Mouse (Mus musculus) cerebellum, adult 11 months (tissue): ENCODE measurements around the gene Kiss1.
"Not testable (repeated sequence)": the region's sequence is repeated elsewhere in the genome, so short reads cannot be mapped to it uniquely, and the experiment has no call there.

Source experiments
- DNase-seq: peaks from one replicate; pipeline ENCODE4 v3.0.0; 2022

Kiss1 gene

DNA sequence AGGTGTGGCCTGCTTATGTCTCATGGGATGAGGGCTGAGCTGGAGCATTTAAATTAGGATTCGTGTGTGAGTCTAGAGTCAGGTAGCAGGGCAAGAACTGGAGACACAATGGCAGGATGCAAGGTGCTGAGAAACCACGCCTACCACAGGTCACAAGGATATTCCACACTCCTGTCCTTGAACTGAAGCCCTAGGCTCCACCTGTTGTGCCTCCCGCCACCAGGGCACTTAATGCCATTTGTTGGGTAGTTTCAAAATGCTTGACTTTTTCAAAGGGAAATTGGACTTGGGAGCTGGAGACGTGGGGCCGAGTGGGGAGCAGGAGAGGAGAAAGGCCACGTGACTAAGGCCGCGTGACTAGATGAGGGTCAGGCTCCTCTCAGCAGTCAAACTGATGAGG lies 4.3 kb downstream of the Kiss1 start:
- no peak for DNase-seq

DNA sequence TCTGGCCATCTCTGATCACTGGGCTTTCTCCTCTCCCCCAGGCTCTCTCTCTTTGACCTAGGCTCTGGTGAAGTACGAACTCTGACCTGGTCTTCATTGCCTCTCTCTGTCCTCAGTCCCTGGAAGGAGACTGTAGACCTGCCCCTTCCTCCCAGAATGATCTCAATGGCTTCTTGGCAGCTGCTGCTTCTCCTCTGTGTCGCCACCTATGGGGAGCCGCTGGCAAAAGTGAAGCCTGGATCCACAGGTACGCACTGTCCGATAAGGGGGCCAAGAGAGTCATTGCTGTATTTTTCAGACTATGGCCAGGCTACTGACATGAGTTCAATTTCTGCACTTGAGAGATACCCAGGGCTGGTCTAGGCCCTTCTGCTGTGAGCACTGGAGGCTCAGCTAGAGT lies 5.4 kb downstream of the Kiss1 start:
- DNase-seq, result no peak

DNA sequence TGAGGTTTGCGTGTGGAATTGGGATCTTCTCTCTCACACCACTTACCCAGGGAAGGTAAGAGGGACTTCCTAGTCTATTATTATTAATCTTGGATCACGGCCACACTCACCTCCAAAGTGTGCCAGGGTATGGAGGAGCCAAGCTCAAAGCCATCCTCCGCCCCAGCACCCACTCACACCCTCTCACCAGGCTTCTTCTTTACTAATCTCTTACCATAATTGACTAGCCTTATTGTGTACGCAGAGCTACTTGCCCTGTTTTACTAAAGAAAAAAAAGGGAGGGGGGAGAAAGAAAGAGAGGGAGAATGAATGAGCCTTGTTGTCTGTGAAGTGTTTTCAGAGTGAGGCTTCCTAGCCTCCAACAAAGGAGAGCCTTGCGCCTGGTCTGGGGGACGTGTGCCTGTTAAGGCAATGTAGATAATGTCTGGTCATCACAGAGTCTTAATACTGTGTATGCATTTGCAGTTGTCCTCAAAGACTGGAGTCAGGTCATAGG lies 6.7 kb downstream of the Kiss1 start:
- no peak for DNase-seq

DNA sequence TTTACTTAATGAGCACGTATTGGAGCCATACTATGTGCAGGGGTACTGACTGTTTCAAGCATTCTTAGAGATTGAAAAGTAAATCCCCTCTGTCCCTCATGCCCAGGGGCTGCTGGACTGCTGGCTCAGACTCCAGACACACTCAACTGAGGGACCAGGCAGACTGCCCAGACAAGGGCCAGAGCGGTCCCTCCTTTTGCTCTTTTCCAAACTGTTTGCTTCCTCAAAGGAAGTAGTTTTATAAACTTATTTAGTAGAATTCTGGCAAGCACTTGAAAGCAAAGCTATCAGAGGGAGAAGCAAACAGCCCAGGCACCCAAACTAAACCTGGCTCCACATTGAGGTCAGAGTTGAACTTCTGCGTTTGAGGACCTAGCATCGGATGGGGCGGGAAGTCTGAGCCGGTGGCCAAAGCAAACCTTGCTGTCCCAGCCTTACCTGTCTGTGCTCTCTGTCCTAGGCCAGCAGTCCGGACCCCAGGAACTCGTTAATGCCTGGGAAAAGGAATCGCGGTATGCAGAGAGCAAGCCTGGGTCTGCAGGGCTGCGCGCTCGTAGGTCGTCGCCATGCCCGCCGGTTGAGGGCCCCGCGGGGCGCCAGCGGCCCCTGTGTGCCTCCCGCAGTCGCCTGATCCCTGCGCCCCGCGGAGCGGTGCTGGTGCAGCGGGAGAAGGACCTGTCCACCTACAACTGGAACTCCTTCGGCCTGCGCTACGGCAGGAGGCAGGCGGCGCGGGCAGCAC lies 7.4 kb downstream of the Kiss1 start:
- no peak for DNase-seq

DNA sequence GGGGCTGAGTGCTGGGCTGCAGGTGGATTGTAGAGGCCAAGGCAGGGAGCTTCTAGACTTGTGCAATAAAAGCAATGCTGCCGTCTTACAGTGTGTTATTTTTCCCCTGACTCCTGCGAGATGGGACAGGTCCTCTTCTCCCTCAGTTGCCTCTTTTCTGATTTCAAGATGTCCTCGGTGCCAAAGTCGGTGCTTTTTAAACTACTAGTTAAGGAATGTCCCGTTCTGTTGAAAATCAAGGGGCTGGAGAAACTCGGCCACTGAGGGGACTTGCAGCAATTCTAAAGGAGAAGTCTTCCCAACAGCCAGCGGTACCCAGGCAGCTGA lies 7.9 kb downstream of the Kiss1 start:
- DNase-seq, result no peak

DNA sequence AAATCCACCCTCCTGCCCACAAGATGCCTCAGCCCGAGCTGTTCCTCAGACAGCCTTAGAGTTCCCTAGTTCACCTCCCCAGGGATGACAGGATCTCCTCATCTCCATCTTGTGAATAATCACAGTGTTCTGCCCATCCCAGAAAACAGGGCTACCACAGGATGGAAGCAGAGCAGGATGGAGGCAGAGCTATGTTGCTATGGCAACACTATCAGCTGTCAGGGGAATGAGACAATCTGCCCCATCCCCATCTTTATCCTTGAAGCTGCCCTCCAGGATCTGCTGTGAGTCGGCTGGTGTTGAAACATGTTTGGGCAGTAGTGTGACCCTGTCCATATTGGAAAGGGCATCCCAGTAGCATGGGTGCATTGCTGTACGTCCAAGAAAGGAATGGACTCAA lies 9.5 kb downstream of the Kiss1 start:
- no peak for DNase-seq

DNA sequence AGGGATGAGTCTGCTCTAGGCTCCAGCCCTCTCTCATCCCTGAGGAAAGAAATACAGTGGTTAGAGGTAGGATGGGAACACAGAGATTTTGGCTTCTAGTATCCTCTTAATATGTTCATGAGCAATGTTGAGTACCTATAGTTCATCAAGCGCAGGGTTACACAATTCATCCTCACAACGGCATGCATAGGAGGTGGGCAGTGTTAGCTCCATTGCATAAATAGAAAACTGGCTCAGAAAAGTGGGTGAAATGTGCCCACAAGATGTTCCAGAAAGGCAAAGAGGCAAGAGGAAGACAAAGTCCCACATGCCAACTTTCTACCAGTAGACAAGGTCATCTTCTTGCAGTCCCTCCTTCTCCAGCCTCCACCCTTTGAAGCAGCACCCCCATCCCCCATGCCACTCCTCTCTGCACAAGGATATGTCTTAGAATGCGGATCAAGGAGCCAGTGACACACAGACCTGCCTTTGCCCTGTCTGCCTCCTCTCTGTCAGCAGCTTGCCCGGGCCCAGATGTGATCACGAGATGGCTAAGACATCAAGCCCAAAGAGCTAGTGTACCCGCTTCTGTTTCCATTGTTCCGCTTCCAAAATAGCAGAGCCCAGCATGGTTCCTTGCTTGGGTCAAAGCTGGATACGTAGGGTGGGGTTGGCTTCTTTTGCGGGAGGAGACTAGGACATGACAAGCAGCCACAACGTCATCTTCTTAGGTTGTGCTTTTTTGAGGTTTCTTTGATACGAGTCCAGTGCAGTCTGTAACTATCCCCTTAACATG lies 11.2 kb downstream of the Kiss1 start:
- DNase-seq, result no peak

DNA sequence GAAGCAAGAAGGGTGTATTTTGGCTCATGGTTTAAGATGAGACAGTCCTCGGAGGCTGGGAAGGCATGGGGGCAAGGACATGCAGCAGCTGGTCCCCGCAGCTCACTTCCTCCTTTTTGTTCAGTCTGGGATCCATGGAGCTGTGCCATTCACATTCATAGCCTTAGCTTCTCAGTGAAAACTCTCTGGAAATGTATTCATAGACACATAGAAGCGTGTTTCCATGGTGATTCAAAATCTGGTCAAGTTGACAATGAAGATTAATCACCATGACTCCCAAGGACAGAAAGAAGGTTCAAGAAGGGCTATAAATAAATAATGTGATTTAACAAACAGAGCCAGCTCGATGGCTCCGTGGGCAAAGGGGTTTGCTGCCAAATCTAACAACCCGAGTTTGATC lies 12.3 kb downstream of the Kiss1 start:
- DNase-seq, result no peak

DNA sequence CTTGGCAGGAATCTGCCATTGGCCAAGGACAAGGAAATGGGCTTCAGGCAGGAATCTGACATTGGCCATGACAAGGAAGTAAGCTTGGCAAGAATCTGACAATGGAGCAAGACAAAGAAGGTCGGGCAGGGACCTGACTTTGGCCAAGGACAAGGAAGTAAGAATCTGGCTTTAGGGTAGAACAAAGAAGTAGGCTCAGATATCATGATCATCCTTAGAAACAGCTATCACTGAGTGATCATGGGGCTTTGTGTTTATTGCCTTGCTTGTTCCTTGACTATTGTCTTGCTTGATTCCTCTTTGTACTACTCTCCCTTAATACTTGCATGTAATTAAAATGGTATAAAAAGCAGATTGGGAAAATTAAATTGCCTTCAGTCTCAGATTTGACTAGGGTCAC lies 18.7 kb downstream of the Kiss1 start:
- DNase-seq, result not testable (repeated sequence)

DNA sequence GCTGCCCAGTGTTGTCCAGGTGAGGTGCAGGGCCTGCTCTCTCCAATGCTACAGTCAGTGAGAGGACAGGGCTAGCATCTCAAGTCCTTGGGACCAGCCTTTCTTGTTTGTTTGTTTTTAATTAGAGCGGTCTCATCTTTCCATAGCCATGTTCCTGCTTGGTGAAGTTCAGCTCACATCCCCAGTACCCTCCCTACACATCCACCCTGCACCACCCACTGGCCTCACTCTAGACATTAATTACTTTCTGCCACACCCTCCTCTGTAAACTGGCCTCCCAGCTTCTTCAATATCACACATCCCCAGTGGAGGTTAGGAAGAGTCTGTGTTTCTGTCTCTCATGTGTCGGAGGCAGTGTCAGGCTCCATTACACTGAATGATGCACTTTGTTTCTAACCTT lies 22.7 kb downstream of the Kiss1 start:
- DNase-seq, result no peak

DNA sequence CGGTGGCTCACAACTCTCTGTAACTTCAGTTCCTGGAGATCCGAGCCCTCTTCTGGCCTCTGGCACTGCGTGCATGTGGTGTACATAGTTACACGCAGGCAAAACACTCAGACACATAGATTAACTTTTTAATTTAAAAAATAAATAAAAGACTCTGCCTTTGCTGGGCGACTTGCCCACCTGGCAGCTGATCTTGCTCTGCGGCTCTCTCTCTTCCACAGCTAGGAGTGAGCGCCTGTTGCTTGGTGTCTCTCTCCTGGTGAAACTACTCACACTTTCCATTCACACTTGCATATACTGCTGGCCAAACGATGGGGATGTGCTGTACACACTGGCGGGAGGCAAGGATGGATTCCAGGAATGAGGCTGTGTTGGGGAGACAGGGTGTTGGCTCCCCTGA lies 24.9 kb downstream of the Kiss1 start:
- DNase-seq, result no peak

DNA sequence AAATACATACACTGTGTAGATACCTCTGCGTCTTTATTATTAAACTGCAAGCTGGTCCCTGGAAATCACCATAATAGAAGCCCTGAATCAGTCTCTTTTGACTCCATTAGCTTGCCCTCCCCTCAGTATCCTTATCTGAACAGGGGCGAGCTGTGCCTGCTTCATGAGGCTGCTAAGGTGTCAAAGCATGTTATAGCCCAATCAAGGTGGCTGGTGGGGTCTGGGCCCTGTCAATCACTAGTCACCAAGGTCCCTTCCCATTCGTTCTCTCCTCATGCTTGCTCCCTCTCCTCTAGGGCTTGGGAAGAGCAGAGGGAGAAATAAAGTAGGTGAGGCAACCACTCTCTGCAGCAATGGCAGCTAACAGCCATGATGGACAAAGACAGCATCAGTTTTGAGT lies 25.6 kb downstream of the Kiss1 start:
- DNase-seq, result no peak

DNA sequence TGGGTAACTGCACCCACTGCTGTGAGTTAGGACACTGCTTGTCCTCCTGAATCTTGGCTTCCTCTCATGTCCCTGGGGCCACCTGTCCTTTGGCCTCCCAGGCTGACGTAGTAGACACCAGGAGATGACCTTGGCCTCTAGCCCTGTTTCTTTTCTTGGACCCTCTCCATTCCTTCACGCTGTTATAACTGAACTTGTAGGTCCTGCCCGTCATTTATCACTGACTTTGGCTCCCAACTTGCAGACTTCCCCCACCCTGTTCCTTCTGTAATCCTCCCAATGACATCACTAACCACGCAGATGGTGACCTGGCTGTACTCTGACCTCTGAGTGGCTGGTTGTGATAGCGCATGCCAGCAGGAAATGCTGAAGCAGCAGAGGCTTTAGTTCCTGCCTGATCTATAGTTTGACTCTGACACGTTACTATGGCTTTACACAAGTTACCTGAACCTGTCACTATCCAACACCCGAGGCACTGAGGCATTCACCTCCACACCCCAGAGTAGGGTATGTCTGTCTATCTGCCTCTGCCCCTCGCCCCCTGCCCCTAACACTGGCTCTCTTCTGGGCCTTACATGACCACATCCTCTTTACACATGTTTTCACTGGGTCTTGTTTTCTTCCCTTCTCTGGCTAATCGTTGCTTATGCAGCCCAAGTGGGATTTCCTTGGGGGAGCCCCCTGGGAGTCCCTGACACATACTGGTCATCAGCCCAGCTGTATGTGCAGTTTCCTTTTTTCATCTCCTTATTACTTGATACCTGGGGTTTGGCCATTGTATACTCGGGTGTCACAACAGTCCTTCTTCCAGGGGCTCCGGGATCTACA lies 26.2 kb downstream of the Kiss1 start:
- no peak for DNase-seq

DNA sequence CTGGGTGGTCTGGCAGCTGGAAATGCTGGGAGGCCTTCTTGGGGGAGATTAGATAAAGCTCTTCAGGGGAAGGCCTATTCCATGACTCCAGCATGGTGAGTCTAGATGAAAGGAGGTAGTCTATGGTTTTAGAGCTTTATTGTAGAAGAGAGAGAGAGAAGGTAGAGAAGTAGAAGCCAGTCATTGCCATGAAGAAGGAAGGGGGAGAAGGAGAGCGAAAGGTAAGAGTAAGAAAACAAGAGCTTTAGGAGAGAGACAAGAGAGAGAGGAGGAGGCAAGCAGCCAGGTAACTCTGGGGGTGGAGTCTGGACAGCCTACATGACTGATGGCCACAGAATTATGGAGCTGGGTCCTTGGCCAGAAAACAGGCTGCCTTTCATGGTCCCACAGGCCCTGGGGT lies 28.5 kb downstream of the Kiss1 start, which contains the start of gene Ren1:
Gene Ren1, plus strand, starts transcription at position 301 of the 400 bp plus-strand sequence.
- no peak for DNase-seq

DNA sequence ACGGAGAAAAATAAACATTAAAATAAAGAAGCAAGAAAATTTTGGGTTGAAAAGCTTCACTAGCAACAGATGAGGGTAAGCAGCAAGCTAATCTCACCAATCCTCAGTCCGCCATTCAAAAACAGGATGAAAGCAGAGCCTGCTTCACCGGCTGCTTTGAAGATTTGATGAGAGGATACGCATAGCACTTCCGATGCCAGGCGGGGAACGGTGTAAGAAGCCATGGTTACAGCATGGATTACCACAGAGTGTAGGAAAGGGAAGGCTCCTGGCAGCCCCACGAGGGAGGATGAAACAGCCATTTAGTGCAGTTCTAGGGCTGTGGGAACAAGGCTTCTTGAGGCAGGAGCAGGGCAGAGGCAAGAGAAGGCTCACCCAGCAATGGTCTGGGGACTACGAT lies 30.1 kb downstream of the Kiss1 start:
- no peak for DNase-seq

DNA sequence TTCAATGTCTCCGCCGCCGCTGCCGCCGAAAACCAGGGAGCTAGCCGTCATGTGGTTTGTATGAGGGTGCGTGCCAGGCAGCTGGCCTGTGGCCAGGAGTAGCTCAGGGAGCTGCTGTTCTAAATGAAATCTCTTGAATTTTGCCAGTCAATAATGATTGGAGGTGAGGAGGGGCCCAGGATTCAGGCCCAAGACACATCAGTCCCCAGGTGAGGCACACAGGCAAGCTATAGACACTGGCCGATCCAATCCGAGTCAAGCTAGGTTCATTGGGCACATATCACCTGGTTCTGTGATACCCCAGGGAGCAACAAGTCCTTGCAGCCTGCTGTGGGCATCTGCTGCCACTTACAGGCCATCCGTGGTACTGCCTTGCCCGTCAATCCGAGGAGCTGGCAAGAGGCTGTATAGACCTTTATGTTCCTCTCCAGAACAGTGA lies 31.7 kb downstream of the Kiss1 start:
- peak; percentile 70 for DNase-seq

DNA sequence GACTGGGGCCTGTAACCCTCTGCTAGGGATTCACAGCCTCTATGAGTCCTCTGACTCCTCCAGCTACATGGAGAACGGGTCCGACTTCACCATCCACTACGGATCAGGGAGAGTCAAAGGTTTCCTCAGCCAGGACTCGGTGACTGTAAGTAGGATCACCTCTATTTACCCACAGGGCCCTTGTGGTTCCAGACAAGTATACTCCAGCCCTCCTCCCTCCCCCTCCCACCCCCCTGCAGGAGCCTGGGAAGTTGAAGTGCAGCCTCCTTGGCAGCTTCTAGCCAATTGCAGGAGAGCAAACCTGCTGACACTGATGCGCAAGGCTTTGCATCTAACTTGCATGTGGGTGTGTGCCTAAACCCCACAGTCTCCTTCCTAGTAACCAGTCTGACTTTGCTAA lies 33.8 kb downstream of the Kiss1 start:
- no peak for DNase-seq

DNA sequence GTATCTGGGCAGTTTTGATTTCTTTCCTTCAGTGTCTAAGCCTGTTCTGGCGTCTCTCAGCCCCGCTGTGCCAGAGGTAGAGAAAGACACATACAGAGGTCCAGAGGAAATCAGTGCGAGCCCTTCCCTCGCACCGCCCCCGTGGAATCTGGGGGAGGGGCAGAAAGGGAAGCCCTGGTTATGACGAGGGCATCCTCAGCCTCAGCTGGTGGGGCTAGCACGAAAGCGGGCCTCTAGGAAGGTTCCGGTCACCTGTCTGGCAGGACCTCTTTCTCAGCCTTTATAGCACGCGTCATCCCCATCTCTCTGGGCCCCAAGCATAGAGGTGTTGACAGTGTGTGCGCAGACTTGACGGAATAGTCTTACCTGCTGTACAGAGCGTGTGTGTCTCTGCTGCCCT lies 34.2 kb downstream of the Kiss1 start:
- no peak for DNase-seq

DNA sequence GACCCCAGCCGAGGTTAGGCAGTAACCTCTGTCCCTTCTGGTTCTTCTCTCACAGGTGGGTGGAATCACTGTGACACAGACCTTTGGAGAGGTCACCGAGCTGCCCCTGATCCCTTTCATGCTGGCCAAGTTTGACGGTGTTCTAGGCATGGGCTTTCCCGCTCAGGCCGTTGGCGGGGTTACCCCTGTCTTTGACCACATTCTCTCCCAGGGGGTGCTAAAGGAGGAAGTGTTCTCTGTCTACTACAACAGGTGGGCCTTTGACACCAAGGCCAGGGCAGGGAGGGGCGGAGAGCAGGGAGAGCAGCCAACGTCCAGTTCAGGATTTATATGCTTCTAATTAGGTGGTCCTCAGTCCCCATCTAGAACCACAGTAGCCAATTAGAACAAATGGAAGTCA lies 34.7 kb downstream of the Kiss1 start:
- DNase-seq, result no peak

DNA sequence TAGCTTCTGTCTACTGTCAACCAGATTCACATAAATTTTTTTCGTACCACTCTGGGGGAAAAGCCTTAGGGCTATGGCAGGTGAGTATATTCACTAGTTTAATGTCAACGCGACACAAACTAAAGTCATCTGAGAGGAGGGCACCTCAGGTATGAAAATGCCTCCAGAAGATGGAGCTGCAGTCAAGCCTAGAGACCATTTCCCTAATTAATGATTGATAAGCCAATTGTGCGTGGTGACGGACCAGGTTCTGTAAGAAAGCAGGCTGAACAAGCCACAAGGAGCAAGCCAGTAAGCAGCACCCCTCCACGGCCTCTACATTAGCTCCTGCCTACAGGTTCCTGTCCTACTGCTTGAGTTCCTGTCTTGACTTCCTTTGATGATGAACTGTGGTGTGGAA lies 39.3 kb downstream of the Kiss1 start:
- no peak for DNase-seq

DNA sequence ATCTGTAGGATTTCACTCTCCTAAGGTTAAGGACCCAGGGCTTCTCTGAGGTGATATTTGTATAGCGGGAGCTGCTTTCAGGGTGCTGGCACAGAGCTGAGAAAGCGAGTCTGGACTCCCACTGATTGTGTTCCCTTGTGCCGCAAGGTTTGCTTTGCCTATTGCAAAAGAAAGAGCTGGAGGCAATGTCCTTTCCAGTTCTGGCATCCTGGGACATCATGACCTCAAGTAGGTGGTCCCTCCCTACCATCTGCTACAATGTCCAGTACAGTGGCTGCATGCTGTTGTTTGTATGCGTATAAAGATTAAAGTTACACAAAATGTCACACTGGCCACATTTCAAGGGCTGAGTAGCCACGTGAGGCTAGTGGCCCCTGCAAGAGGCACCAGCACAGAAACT lies 40.4 kb downstream of the Kiss1 start:
- no peak for DNase-seq

DNA sequence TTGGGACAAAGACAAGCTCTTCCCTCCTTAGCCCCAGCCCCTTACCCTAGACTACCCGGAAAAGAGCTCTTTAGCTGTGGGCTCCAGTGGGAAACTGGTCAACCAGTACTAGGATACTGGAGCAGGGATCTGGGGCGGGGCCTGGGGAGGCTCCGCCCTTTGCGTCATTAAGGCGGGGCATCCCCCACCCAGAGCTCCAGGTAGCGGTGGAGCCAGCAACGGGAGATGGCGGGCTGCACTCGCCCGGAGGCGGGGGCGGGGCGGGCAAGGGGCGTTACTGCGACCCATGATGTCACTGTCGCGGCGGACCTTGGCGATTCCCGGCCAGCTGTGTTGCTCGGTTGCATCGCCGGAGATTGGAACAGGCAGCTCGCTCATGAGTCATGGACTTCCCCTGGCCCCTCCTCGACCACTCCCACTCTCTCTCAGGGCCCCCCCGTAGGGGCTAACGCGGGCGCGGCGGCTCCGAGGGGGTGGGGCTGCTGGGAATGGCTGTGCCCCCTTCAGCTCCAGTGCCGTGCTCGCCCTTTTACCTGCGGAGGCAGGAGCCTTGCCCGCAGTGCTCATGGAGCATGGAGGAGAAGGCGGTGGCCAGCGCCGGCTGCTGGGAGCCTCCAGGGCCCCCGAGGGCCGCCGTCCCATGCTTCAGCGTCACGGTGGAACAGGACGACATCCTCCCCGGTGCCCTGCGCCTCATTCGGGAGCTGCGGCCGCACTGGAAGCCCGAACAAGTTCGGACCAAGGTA lies 41.8 kb downstream of the Kiss1 start, which contains the start of gene Etnk2:
Gene Etnk2, plus strand, starts transcription at position 297 of the 746 bp plus-strand sequence.
- DNase-seq, result peak; percentile 34
